Mouse (Mus musculus): Measurements from ENCODE around the gene Mpp1.

DNA sequence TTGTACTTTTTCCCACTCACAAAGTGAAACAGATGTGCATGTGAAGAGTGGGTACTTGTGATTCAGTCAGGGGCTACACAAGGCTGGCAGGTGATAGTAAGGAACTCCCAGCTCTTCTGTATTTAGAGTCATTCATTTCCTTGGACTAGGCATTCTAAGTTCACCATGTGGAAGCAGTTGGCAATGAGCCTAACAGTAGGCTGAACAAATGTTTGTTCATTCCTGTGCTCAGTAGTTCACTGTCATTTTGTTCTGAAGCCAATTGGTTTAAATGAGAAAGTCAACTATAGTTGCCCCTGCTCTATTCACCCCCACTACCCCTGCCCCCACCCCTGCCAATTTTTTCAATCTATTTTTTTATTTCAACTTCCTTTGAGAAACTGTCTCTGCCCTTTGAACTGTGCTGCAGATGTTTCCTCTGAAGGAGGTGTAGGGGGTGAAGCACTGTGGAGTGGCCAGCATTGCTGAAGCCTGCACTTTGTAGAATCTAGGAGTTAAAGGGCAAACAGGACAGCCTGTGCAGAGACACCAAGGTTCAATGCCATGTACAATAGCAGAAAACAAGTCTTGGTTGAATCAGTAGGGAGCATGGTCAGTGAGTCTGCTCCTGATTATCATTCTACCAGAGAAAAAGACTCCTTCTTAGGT lies 2.4 kb downstream of the Mpp1 start:
- TF ChIP-seq CTCF (IDR thresholded peaks at IDR 0.05; ENCODE audit: low read depth) (no peak), EP300 (IDR thresholded peaks at IDR 0.05; ENCODE audit: low read depth) (no peak)
